Mouse (Mus musculus) cerebellum, adult 18-20 months (tissue): ENCODE measurements around the gene Hist3h2a.

Experiments used
- DNase-seq, 2 experiments: peaks; one replicate each; pipeline ENCODE4 v3.0.0; 2021

Hist3h2a gene

DNA sequence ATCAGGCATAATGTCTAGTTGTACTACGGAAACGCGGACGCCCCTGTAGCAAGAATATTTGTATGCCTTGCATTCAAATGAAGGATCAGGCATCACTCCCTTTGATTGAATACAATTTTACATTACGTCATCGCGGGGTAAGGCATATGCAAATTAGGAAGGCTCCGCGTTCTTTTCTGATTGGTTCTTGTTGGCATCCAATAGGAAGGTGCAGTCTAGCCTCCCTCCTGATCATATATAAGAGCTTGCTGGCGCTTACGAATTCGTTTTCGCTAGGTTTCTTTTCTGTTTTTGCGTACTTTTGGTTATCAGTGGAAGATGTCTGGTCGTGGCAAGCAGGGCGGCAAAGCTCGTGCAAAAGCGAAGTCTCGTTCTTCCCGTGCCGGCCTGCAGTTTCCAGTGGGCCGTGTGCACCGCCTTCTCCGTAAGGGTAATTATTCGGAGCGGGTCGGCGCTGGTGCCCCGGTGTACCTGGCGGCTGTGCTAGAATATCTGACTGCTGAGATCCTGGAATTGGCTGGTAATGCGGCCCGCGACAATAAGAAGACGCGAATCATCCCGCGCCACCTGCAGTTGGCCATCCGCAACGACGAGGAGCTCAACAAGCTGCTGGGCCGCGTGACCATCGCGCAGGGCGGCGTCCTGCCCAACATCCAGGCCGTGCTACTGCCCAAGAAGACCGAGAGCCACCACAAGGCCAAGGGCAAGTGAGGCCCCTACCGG lies at the start of gene Hist3h2a, which contains the start of gene Trim17:
TSS of gene Hist3h2a (plus strand) at position 266 of the 723 bp plus-strand sequence.
TSS of gene Trim17 (plus strand) at position 266 of the 723 bp plus-strand sequence.
- peak; percentile 88 to 89 for DNase-seq

GRCm38 (mm10) chr11:58904838-58905237 lies 49.6 kb upstream of the Hist3h2a start:
- DNase-seq: no peak

DNA sequence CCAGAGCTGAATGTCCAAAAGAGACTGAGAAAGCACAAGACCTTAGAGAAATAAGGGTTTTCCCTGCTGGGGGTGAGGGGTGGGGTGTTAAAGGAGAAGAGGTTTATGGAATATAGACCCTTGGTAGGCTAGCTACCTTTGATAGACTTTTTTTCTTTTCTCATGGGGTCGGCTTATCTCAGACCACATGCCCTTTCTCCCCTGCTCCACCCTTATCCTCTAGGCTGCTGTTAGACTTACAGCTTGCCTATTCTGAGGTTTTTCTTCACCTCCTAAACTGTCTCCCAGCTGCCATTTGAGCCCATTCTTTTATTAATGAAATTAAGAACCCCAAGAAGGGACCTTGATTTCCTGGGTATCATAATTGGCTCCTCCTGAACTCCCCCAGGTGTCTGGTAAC lies 40.7 kb upstream of the Hist3h2a start:
- DNase-seq: no peak

DNA sequence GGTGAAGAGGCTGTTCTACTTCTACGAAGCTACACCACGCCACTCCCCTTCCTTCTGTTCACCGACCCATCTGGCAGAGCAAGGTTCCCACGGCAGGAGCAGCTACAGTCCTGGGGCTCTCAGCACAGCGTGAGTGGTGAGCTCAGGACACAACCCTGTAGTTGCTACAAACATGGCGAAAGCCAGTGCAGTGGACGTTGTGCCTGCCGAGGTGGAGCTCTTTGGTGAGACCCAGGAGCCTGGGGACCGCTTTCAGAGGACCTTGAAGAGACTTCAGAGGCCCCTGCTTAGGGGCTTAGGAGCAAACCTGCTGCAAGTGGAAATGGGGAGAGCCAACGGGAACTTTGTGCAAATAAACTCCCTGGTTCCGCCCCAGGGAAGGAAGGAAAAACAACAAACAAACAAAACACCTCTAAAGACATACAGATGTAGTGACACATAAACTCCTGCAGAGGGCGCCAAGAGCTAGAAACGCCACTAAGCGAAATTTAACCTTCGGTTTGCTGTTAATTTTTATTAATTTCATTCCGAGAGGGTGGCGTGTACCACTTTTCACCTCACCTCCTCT lies 39.9 kb upstream of the Hist3h2a start:
- DNase-seq: peak; percentile 44 to 61

DNA sequence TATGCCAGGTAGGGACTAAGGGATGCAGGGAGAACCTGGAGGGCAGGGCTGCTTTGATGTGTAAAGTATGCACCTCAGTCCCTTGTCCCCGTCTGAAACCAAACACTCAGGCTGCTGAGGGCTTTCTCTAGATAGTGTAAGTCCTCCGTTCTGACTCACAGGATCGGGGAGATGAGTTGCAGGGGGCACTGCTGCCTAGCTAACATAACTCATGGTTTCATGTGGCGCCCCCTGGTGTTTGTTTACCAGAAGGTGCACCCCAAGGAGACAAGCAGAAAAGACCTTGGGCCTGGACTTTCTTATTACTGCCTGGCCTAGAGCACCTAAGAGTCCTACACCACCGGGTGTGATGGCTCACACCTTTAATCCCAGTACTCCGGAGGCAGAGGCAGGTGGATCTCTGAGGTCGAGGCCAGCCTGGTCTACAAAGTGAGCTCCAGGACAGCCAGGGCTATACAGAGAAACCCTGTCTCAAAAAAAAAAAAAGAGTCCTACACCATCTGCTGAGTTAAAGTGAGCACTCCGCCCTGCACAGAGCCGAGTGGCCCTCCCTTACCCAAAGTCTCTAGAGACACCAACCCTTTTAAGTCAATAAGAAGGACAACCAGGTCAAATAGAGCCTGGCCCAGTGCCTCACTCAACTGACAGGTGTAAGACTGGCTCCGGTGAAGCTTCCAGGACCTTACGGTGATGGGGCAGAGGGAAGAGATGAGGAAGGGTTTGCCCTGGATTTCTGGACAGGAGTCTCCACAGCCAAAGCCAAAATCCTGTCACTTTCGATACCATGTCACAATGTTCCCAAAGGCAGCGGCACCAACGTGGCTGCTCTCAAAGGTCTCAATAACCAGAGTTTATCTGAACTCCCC lies 37.4 kb upstream of the Hist3h2a start:
- peak in 1 of 2 experiments; percentile 46 for DNase-seq

DNA sequence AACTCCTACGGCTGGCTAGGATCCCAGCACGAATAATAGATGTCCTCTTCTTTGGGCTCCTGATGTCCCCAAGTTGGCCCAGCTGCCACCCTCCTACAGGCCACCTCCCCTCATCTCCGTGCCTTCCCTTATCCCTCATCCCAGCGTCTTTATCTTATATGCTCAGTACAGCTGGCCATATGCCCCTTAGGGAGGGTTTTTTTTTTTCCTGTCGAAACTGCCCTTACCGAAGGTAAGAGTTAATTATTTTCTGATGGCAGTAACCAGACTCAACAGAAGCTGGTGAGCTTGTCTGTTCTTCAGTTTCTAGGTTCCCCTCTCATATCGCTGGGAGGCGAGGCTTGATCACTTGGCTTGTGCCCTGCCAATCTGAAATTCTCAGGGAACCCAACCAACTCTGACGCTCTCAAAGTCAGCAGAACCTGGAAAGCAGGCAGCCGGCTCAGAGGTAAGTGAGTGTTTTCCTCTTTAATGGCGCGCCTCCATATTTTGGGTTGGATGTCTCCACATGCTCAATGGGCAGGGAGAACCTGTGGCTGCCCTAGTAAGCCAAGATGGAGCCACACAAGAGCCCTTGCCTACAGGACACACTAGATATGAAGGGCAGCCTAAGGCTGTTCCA lies 36.6 kb upstream of the Hist3h2a start, which contains the start of gene Btnl10:
TSS of gene Btnl10 (plus strand) at position 164 of the 622 bp plus-strand sequence.
- no peak for DNase-seq

DNA sequence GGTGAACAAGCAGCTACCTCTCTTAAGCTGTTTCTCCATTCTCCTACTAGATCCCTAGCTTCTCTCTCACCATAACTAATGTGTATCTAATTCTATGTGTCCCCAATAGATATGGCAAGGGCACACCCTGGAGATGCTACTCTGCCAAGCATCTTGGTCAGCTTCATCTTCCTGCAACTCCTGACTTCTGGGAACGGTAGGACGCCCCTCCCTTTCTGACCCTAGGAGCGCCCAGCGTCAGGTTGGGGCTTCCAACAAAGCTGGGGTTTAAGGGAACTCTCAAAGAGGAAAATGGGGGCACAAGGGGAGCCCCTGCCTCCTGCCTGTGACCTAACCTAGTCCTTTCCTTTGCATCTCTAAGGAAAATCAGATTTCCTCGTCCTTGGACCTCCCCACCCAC lies 35.7 kb upstream of the Hist3h2a start:
- no peak for DNase-seq

DNA sequence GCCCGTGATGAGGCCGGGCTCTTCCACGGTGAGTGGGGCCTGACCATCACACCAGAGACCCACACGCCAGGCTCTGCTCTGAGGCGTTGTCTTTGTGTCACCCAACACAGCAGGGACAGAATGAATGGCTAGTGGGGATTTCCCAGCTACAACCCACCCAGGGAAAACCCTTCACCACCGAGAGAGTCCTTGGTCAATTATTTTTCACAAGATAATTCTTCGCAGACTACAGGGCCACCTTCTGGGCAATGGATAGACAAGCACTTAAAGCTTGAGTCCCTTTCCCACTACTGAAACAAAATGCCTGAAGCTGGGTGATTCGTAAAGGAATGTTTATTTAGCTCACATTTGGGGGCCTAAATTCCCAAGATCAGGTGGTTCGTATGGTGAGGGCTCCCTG lies 32.1 kb upstream of the Hist3h2a start:
- no peak for DNase-seq

DNA sequence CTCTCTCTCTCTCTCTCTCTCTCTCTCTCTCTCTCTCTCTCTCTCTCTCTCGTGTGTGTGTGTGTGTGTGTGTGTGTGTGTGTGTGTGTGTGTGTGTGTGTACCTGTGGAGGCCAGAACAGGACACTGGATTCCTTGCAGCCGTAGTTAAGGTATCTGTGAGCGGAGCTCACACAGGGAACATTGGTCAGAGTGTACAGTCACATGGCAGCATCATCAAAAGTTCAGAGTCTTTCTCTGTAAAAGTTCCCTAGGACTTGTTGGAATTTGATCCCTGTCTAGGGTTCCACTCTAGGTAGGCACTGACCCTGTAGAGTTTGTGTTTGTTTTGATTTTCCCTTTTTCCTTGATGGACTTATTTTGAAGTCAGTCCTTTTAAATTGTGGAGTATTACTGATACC lies 27.8 kb upstream of the Hist3h2a start:
- DNase-seq: no peak

- no peak for DNase-seq
Observed at GRCm38 (mm10) chr11:58927053-58927452, 27.4 kb upstream of the Hist3h2a start.

DNA sequence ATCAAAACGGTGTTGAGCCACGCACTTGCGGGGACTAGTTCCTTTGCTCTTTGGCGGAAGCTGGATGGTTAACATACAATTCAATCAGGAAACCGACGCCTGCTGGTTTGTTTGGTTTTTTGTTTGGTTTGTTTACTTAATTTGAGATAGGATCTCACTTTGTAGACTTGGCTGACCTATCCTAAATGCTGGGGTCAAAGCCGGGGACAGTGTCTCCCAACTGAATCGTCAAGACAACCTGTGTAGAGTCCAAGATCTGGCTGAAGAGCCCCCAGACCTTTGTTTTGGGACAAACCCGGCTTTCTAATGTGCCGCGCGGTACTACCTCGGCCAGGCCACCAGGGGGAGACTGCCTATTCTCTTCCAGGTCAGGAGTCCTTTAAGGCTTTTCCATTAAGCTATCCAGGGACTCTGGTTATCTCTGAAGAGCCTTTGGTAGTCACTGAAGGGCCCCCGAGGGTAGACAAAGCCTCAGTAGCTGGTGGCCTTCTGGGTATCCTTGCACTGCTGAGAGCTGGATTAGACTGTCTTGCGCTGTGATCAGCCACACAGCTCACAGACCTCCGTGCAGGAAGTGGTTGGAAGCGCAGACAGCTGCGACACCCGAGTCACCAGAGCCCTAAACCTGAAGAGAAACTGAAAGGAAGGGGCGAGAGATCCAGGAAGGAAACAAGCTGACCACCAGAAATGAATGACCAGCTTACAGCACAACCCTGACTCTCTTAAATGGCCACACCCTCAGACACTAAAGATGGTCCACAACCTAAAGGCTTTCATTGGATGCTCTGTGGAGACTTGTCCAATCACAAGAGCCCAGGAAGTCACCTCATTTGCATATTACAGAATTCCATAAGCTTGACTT lies 26.5 kb upstream of the Hist3h2a start:
- DNase-seq: peak; percentile 66 to 71

DNA sequence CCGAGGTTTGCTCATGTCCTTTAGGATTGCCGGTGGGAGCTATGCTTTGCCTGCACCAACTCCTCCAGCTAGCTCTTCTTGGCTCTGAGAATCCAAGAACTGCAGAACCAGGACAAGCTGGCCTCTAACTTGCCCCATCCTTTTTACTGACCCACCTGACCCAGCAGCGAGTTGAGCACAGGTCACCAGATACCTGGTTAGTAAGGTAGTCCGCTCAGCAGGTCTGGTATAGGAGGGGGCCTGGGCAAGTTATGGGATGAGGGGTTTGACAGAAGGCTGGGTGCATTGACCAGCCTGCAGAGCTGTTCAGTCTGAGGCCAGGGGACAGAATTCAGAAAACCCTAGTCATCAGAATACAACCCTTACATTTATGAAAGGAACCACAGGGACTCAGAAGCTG lies 25.4 kb upstream of the Hist3h2a start:
- no peak for DNase-seq

DNA sequence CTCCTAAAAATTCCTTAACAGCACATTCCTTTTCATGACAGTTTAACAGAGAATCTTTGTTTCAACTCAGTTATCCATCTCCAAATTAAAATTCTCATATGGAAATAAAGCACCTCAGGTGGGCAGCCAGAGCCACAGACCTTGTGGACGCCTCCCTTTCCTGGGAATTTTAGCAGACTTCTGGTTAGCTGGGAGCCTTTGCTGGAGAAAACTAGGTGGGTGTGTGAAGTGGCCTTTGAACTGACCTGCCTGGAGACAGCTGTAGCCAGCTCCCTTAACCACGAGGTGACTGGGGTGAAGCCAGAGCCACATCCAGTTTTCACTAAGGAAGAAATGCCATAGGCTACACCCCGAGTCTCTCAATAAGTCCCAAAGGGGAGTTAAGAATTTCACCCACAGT lies 24.8 kb upstream of the Hist3h2a start:
- no peak for DNase-seq

GRCm38 (mm10) chr11:58930254-58930653 lies 24.2 kb upstream of the Hist3h2a start:
- no peak for DNase-seq

GRCm38 (mm10) chr11:58931576-58931975 lies 22.9 kb upstream of the Hist3h2a start:
- no peak for DNase-seq

DNA sequence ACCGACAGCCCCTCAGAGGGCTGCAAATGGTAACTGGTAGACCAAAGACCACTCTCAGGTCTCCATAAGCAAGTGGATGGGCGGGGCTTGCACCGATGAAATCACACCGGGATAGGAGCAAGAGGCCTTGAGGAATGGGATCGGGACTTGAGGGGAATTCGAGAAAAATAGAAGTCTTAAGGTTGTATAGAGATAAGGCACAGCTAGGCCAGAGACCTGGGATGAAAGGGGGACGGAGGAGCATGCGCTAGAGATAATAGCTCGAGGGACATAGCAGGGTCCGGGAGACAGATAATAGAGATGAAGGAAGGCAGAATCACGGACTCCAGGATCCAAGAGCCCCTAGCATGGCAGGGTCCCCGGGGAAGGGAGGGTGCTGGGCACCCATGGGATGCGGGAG lies 16.6 kb upstream of the Hist3h2a start:
- DNase-seq: peak in 1 of 2 experiments; percentile 41

GRCm38 (mm10) chr11:58938322-58939087 lies 16.0 kb upstream of the Hist3h2a start, which contains the start of gene Rnf187:
Gene Rnf187 (minus strand): TSS chr11:58938916.
- peak; percentile 92 to 95 for DNase-seq

DNA sequence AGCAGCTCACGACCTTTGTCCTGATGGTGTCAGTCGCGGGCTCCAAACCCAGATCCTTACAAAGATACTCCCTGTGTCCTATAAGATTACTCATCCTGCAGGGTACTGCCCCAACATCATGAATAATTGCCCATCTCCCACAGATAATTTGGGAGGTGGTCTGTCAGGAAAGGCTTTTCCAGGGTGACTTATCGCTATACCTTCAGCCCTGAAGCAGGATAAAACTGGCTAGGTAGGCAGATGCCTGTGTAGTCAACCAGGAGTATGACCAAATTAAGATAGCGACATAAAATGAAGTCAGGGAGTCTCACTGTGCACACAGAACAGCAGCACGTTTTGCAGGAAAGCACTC lies 15.4 kb upstream of the Hist3h2a start:
- DNase-seq: no peak

- DNase-seq: no peak
Observed at GRCm38 (mm10) chr11:58944136-58944535, 10.3 kb upstream of the Hist3h2a start.

GRCm38 (mm10) chr11:58947306-58947705 lies 7.2 kb upstream of the Hist3h2a start:
- DNase-seq: peak in 1 of 2 experiments; percentile 32
